Mouse (Mus musculus) liver, embryonic 15.5 days (tissue): ENCODE measurements around the gene Neu2. TPM values are rescaled to one million over a fixed set of nuclear protein-coding genes. Genes with fewer than 3 reads are reported as not detected.

ENCODE experiments used
- ATAC-seq: fragments of 200-750 bp; cut with Nextera tagmentation; 2 replicates; pipeline ENCODE4 v1.8.0; 2017; ENCODE audit warnings: moderate number of reproducible peaks, mild to moderate bottlenecking, moderate library complexity; ENCODE audit not compliant: insufficient read depth
- H3K27ac ChIP-seq: fragments of 300-500 bp; sonication (generic); replicated peaks from 2 replicates; pipeline ENCODE4 v1.5.1; 2015; ENCODE audit warnings: mild to moderate bottlenecking, inconsistent platforms
- H3K27me3 ChIP-seq: fragments of 300-500 bp; sonication (generic); 2 replicates; pipeline ENCODE4 v1.6.1; 2015; ENCODE audit warnings: mild to moderate bottlenecking, inconsistent platforms
- H3K36me3 ChIP-seq: fragments of 300-500 bp; sonication (generic); replicated peaks from 2 replicates; pipeline ENCODE4 v1.6.1; 2015; ENCODE audit warnings: moderate library complexity, mild to moderate bottlenecking, inconsistent platforms
- H3K4me1 ChIP-seq: fragments of 300-500 bp; sonication (generic); replicated peaks from 2 replicates; pipeline ENCODE4 v1.6.1; 2015; ENCODE audit warnings: inconsistent platforms
- H3K4me2 ChIP-seq: fragments of 300-500 bp; sonication (generic); 2 replicates; pipeline ENCODE4 v1.6.1; 2015; ENCODE audit warnings: moderate library complexity, mild to moderate bottlenecking, inconsistent platforms
- H3K4me3 ChIP-seq: fragments of 300-500 bp; sonication (generic); replicated peaks from 2 replicates; pipeline ENCODE4 v1.5.1; 2015; ENCODE audit warnings: mild to moderate bottlenecking, inconsistent platforms
- H3K9ac ChIP-seq: fragments of 300-500 bp; sonication (generic); 2 replicates; pipeline ENCODE4 v1.6.1; 2015; ENCODE audit warnings: moderate library complexity, mild to moderate bottlenecking, inconsistent platforms
- H3K9me3 ChIP-seq: fragments of 300-500 bp; sonication (generic); replicated peaks from 2 replicates; pipeline ENCODE4 v1.6.1; 2016; ENCODE audit warnings: inconsistent platforms
- WGBS: fragments of 180-500 bp; shearing (Covaris S2); methylation state at CpG from one replicate; pipeline ENCODE4 v1.1.7; 2015; ENCODE audit warnings: mixed read lengths; ENCODE audit not compliant: insufficient replicate concordance; 5-methylcytosine and 5-hydroxymethylcytosine counted together
- polyA plus RNA-seq: library from polyadenylated mRNA; unstranded; fragments of >200 nt; fragmentation: Nextera tagmentation; extraction: Ambion mirVana; gene quantifications from 2 replicates; pipeline ENCODE4 v1.2.1, GENCODE M21; 2015

The Neu2 gene
- polyA plus RNA-seq, 1 experiment from 2014 or later = 0.59 TPM

DNA sequence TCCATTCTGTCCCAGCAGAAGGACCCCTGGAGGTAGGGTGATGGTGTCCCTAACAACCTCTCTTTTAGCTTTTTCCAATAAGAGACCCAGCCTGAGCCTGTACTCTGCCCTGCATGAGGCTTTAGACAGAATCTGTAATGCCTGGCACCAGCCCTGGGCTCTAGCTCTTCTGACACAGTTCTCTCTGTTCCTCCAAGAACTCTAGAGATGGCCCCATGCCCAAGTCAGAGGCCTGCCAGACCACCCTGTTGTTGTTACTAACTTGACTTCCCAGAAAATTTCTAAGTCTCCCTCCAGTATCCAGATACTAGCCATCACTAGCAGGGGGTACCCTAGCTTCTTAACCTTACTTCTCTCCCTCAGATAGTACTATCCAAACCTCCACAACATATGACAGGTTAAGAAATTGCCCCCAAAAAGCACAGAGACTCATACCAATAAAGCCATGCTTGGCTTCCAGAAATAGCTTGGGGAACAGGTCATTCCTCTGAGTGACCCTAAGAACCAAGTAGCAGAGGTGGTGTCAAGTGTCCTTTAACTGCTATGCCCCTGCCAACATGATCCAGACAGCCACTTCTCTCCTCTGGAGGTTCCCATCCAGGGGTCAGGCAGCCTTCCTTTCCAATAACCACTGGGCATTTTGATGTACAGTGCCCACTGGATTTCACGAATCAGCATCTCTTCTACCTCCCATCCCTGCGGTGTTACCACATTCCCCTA, 105.0 kb downstream of the Neu2 start:
- Histone ChIP-seq H3K27ac (no peak overlapping the region), H3K36me3 (no peaks in the 10 kb centered on the region), H3K9me3 (no peaks in the 10 kb centered on the region)

DNA sequence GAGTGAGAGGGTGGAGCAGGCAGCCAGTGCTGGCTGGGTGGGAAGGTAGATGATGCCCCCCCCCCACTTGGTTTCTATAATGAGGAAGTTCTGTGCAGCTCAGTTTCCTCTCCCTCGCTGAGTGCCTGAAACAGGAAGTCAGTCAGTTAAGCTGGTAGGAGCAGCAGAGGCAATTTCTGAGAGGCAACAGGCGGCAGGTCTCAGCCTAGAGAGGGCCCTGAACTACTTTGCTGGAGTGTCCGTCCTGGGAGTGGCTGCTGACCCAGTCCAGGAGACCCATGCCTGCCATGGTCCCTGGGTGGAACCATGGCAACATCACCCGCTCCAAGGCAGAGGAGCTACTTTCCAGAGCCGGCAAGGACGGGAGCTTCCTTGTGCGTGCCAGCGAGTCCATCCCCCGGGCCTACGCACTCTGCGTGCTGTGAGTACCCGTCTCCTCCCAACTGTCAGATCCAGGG, 110.6 kb downstream of the Neu2 start, which contains the start of gene Inpp5d:
TSS of gene Inpp5d (plus strand) at position 102 of the 458 bp plus-strand sequence.
- peaks cover 57% of the 10 kb centered on the region for H3K4me1 ChIP-seq
- H3K27ac ChIP-seq = peak within 1 kb of the TSS; percentile 81
- H3K9me3 ChIP-seq = no peaks in the 10 kb centered on the region
- peak within 1 kb of the TSS; percentile 63 for H3K9ac ChIP-seq
- 20% methylated on average over 12 of the region's 12 CpGs for WGBS
- H3K4me3 ChIP-seq = peak within 1 kb of the TSS; percentile 61
- no peaks in the 10 kb centered on the region for H3K27me3 ChIP-seq
- no peaks in the 10 kb centered on the region for H3K36me3 ChIP-seq
- H3K4me2 ChIP-seq = peak within 1 kb of the TSS; percentile 73
- peak; percentile 54 for ATAC-seq

More for the DNA sequence above, 105.0 kb downstream of the Neu2 start:
- ATAC-seq = no peak
- Histone ChIP-seq H3K27me3 (no peaks in the 10 kb centered on the region), H3K9ac (no peak overlapping the region), H3K4me3 (no peak overlapping the region), H3K4me2 (no peak overlapping the region), H3K4me1 (peaks cover 4% of the 10 kb centered on the region)
- WGBS = 63% methylated on average over 2 of the region's 2 CpGs

DNA sequence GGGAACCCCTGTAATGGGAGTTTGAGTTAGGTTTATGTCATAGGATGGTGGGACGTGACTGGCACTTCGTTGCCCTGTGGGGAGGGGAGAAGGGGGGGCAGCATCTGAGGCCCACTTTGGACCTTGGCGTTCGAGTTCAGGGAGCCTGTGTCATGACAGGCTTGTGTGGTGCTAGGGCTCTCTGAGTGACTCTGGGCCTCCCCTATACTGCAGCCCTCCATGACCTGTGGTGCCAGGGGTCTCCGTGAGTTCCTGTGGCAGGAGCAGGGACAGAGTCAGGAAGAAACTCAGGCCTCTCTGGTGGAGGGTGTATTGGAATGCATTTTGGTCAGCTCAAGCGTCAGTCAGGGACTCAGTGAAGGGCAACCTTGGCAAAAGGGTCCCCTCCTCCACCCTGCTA, 111.0 kb downstream of the Neu2 start:
- H3K36me3 ChIP-seq = no peaks in the 10 kb centered on the region
- H3K27me3 ChIP-seq = no peaks in the 10 kb centered on the region
- H3K4me2 ChIP-seq = peak overlapping the region; percentile 73
- no peaks in the 10 kb centered on the region for H3K9me3 ChIP-seq
- peak overlapping the region; percentile 81 for H3K27ac ChIP-seq
- H3K4me3 ChIP-seq = peak overlapping the region; percentile 61
- H3K4me1 ChIP-seq = peaks cover 60% of the 10 kb centered on the region
- WGBS = 13% methylated on average over 6 of the region's 6 CpGs
- peak overlapping the region; percentile 63 for H3K9ac ChIP-seq
- peak; percentile 22; the same call in 1 of the 2 replicates for ATAC-seq

DNA sequence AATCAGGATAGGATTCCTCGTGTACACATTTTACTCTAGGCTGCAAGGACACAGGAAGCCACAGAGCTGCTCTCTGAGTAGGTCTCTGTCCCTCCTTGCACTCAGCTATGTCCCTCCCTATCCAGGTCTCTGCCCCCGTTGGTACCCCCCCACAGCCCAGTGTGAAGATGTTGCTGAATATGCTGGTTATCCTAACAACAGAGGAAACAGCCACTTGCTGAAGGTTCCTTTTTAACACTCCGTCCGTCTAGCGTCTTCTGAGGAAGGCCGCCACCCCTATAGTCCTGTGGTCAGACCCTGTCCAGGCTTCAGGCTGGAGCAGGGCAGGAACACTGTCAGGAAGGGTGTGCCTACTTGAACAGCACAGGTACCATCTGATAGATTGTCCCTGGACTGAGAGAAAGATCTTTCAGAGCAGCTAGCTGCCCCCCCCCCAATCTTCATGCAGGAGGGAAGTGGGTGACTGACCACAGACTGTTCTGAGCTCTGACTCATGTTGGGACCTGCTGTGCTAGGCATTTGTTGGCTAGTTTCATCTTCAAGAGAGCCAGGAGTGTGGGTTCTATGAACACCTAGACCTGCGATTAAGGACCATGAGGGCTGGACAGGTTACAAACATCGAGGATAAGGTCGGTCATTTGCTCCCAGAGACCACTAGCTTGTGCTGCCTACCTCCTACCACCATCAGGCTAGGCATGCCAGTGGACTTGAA, 111.6 kb downstream of the Neu2 start:
- ATAC-seq = peak; percentile 9; the same call in 1 of the 2 replicates
- no peaks in the 10 kb centered on the region for H3K9me3 ChIP-seq
- H3K27ac ChIP-seq = peak overlapping the region; percentile 81
- peak overlapping the region; percentile 63 for H3K9ac ChIP-seq
- H3K36me3 ChIP-seq = no peaks in the 10 kb centered on the region
- 22% methylated on average over 9 of the region's 9 CpGs for WGBS
- H3K4me1 ChIP-seq = peaks cover 65% of the 10 kb centered on the region
- H3K4me2 ChIP-seq = peak overlapping the region; percentile 73
- no peaks in the 10 kb centered on the region for H3K27me3 ChIP-seq
- peak overlapping the region; percentile 61 for H3K4me3 ChIP-seq

DNA sequence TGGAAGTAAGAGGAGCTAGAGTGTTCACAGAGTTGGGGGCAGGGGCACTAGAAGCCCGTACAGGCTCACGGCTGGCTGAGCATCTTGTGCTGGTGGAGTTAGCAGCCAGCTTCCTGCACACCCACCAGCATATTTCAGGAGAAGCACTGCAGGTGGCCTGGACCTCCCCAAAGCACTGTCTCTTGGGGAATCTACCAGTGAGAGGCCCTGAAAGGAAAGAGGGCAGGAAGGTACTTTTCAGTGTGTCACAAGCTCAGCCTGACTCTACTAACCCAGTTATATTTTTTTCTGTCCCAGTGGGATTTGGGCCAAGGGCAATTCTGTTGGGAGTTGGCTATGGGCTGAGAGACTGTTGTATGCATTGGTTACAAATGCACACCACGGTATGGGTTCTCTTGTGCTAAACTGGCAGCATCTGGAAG, 112.2 kb downstream of the Neu2 start:
- no peaks in the 10 kb centered on the region for H3K27me3 ChIP-seq
- 36% methylated on average over 3 of the region's 3 CpGs for WGBS
- no peaks in the 10 kb centered on the region for H3K36me3 ChIP-seq
- H3K9ac ChIP-seq = peak overlapping the region; percentile 12; the same call in 1 of the 2 replicates
- H3K9me3 ChIP-seq = no peaks in the 10 kb centered on the region
- H3K4me3 ChIP-seq = peak overlapping the region; percentile 61
- peak overlapping the region; percentile 73 for H3K4me2 ChIP-seq
- H3K27ac ChIP-seq = peak overlapping the region; percentile 81
- peaks cover 71% of the 10 kb centered on the region for H3K4me1 ChIP-seq
- ATAC-seq = no peak

DNA sequence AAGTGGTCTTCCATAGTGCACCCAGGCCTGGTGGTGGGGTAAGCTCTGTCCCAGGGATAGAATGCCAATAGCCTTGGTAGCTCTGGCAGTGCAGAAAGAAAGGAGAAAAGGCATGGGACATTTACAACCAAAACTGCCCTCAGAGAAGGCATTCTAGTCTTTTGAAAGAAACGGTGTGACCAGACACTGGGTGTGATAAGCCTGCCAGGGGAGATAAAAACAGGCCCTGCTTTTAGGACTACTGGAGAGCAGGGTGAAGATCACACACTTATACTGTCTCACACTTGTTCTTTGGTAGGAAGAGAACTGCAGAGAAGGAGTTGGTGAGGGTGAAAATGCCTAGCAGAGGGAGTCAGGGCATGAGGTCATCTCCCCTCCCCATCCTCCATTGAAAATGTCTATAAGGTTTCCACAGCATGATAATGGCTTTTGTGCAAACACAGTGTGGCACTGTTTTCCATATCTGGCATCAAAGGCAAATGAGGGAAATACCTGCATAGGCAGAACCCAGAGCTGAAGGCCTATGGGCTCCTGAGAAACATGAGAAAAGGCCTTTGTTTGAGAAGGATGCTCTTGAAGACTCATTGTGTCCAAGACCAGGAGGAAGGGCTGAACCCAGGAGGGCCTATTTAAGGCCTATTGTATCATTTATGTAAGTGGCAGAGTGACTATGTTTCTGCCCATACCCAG, 114.4 kb downstream of the Neu2 start:
- Histone ChIP-seq H3K27ac (peak overlapping the region; percentile 70), H3K9ac (peak overlapping the region; percentile 7; the same call in 1 of the 2 replicates), H3K27me3 (no peaks in the 10 kb centered on the region), H3K9me3 (no peaks in the 10 kb centered on the region), H3K4me3 (no peak overlapping the region), H3K4me1 (peaks cover 93% of the 10 kb centered on the region), H3K4me2 (peak overlapping the region; percentile 32), H3K36me3 (no peaks in the 10 kb centered on the region)
- ATAC-seq = peak; percentile 27; the same call in 1 of the 2 replicates
- 11% methylated on average over 1 of the region's 1 CpGs for WGBS

DNA sequence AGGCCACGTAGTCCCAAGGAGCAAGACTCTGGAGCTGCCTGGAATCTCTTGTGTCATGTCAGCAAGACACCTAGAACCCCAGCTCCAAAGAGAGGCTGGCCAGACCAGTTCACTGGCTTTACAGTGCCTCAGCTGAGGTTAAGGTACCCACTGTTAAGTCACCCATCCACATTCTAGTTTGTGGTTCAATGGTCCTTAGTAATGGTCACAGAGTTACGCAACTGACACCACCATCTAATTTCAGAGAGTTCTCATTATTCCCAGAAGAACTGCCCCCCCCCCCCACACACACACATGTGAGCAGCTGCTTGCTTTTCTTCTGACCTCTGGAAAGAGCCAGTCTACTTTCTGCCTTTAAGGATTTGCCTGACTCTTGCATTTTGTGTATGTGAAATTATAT, 115.1 kb downstream of the Neu2 start:
- Histone ChIP-seq H3K36me3 (no peaks in the 10 kb centered on the region), H3K4me3 (no peak overlapping the region), H3K9me3 (no peaks in the 10 kb centered on the region), H3K4me2 (peak overlapping the region; percentile 32), H3K4me1 (peaks cover 95% of the 10 kb centered on the region), H3K27me3 (no peaks in the 10 kb centered on the region), H3K9ac (no peak overlapping the region), H3K27ac (peak overlapping the region; percentile 70)
- ATAC-seq = no peak
- 73% methylated on average over 2 of the region's 2 CpGs for WGBS

DNA sequence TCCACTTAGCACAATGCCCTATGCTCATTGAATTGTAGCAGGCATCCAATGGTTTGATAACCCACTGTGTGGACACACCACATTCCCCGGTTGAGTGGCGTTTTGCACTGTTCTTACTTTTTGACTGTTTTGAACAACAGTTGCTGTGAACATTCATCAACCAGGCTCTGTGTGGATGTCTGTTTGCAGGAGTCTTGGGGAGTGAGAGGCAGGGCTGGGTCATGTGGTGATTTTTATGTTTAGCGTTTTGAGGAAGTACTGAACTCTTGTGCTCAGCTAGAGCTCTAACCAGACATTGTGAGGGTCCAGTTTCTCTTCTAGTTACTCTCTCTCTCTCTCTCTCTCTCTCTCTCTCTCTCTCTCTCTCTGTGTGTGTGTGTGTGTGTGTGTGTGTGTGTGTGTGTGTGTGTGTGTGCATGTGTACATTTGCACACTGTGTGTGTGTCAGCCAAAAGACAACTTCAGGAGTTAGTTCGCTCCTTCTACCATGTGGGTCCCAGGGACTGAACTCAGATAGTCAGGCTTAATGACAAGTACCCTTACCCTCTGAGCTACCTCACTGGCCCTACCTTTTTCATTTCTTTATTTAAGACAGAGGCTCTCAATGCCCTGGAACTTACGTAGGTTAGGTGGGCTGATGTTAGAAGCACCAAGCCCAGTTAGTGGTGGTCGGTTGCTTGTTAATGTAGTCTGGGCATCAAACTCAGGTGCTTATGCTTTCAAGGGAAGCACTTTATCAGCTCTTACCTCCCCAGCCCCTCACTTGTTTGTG, 115.8 kb downstream of the Neu2 start:
- no peaks in the 10 kb centered on the region for H3K27me3 ChIP-seq
- H3K4me3 ChIP-seq = no peak overlapping the region
- WGBS = 44% methylated on average over 6 of the region's 6 CpGs
- H3K9ac ChIP-seq = no peak overlapping the region
- H3K9me3 ChIP-seq = no peaks in the 10 kb centered on the region
- no peaks in the 10 kb centered on the region for H3K36me3 ChIP-seq
- ATAC-seq = no peak
- H3K27ac ChIP-seq = peak overlapping the region; percentile 70
- H3K4me1 ChIP-seq = peaks cover 93% of the 10 kb centered on the region
- H3K4me2 ChIP-seq = peak overlapping the region; percentile 32; the same call in 1 of the 2 replicates

DNA sequence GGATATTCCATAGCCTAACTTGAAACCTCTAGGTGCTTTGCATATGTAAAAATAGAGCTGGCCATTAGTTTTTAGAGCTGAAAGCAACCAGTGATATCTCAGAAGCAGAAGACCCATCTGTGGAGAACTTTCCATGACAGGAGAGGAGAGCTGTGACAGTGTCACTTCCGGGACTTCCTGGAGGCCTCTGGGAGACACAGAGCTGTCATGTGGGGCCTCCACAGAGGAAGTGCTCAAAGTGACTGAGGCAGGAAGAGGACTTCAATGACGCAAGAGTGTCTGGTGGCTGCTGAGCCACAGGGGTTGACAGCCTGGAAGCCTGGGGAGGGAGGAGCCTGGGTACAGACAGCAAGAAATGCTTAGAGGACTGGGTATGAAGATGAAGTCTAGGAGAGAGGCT, 116.7 kb downstream of the Neu2 start:
- Histone ChIP-seq H3K27ac (peak overlapping the region; percentile 53), H3K9me3 (no peaks in the 10 kb centered on the region), H3K4me3 (no peak overlapping the region), H3K4me1 (peaks cover 93% of the 10 kb centered on the region), H3K27me3 (no peaks in the 10 kb centered on the region), H3K4me2 (peak overlapping the region; percentile 25; the same call in 1 of the 2 replicates), H3K9ac (no peak overlapping the region), H3K36me3 (no peaks in the 10 kb centered on the region)
- peak; percentile 48 for ATAC-seq
- 12% methylated on average over 2 of the region's 2 CpGs for WGBS

DNA sequence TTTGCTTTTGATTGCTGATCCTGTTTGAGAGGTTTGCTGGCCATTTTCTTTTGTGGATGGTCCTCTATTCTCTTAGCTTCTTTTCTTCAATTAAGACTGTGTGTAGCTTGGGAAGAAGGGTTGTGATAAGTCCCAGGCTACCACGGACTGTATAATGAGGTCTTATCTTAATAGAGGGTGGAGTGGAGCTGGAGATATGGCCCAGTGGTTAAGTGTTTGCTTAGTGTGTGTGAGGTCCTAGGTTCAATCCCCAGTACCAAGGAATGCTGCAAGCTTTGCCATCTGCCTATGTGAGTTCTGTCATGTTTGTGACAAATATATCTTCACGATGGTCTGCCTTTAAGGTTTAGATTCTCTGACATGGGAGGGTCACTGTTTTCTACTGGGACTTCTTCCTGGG, 118.4 kb downstream of the Neu2 start:
- Histone ChIP-seq H3K4me1 (peaks cover 95% of the 10 kb centered on the region), H3K36me3 (no peaks in the 10 kb centered on the region), H3K27me3 (no peaks in the 10 kb centered on the region), H3K4me3 (no peak overlapping the region), H3K9me3 (no peaks in the 10 kb centered on the region), H3K9ac (no peak overlapping the region), H3K4me2 (peak overlapping the region; percentile 16; the same call in 1 of the 2 replicates), H3K27ac (peak overlapping the region; percentile 55)
- 13% methylated on average over 2 of the region's 2 CpGs for WGBS
- peak; percentile 70 for ATAC-seq
